Mouse (Mus musculus) E14TG2a.4 (cell line): Measurements from ENCODE around the gene Ltbp2.

Experiments
- CTCF ChIP-seq: conservative IDR thresholded peaks from 2 replicates; pipeline ENCODE4 v1.5.1; 2014; ENCODE audit warnings: low read length
- NANOG ChIP-seq: IDR thresholded peaks from 2 replicates; pipeline ENCODE4 v1.6.1; 2014; ENCODE audit warnings: borderline replicate concordance, low read length, mixed read lengths
- POU5F1 ChIP-seq: IDR thresholded peaks from 2 replicates; pipeline ENCODE4 v1.6.1; 2014; ENCODE audit warnings: low read length, borderline replicate concordance

DNA sequence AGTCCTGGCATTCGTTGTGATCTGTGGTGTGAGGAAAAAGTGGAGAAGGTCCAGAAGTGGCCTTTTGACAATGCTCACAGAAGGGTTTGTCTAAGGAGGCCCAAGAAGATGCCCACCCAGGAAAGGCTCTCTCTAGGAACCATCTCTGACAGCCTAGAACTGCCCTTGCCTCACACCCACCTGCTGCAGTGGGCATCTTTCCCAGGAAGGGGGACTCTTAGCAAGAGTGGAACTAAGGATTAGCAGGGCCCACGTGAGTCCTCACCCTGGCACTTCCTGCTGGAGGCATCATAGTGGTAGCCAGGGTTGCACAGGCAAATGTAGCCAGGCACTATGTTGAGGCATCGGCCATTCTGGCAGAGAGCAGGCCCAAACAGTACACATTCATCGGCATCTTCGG lies 90.2 kb downstream of the Ltbp2 start:
- no peak for TF ChIP-seq CTCF
- no peak for TF ChIP-seq NANOG
- no peak for TF ChIP-seq POU5F1
